Mouse (Mus musculus) spleen, adult 2 months (tissue): ENCODE results near the gene Mrpl38. TPM values are rescaled to one million over a fixed set of nuclear protein-coding genes. Genes with fewer than 3 reads are reported as not detected.
"Not testable (repeated sequence)": the region's sequence is repeated elsewhere in the genome, so short reads cannot be mapped to it uniquely, and the experiment has no call there.

Experiments
- DNase-seq, 2 experiments: peaks; one replicate each; pipeline versions ENCODE4 v3.0.0 to v3.0.0-alpha.2; 2012 to 2021; ENCODE audit warnings: low spot score in 2 of 2, low read depth in 1 of 2
- H3K27ac ChIP-seq: fragments of 200-500 bp; 2 replicates; pipeline ENCODE4 v1.5.1; 2012; ENCODE audit warnings: low read length, inconsistent platforms; ENCODE audit not compliant: insufficient read depth
- H3K27me3 ChIP-seq: fragments of 200-500 bp; 2 replicates; pipeline ENCODE4 v1.6.1; 2012; ENCODE audit warnings: mild to moderate bottlenecking, moderate library complexity, low read length, inconsistent platforms; ENCODE audit not compliant: control insufficient read depth, insufficient read depth
- H3K36me3 ChIP-seq: fragments of 200-500 bp; 2 replicates; pipeline ENCODE4 v1.6.1; 2012; ENCODE audit warnings: mild to moderate bottlenecking, low read length, inconsistent platforms; ENCODE audit not compliant: control insufficient read depth, insufficient read depth
- H3K4me1 ChIP-seq: fragments of 200-500 bp; 2 replicates; pipeline ENCODE4 v1.6.1; 2011; ENCODE audit warnings: inconsistent platforms; ENCODE audit not compliant: control insufficient read depth, insufficient read depth, insufficient read length
- H3K4me3 ChIP-seq: fragments of 200-500 bp; 2 replicates; pipeline ENCODE4 v1.5.1; 2011; ENCODE audit warnings: mild to moderate bottlenecking, inconsistent platforms; ENCODE audit not compliant: insufficient read depth, insufficient read length; ENCODE audit errors: extremely low read depth
- CTCF ChIP-seq: fragments of 200-500 bp; IDR thresholded peaks from 2 replicates; pipeline ENCODE4 v1.5.1; 2011; ENCODE audit warnings: mild to moderate bottlenecking, inconsistent platforms; ENCODE audit not compliant: insufficient read depth, insufficient read length, insufficient replicate concordance; ENCODE audit errors: extremely low read depth
- POLR2A ChIP-seq: fragments of 200-500 bp; IDR thresholded peaks from 2 replicates; pipeline ENCODE4 v1.6.1; 2011; ENCODE audit warnings: low read depth, low read length, inconsistent platforms
- WGBS: fragments of 180-500 bp; shearing (Covaris S2); methylation state at CpG from one replicate; pipeline ENCODE4 v1.1.7; 2018; 5-methylcytosine and 5-hydroxymethylcytosine counted together
- polyA plus RNA-seq: library from polyadenylated mRNA; depleted of rRNA; stranded (reverse); fragments of >200 nt; gene quantifications from 2 replicates; pipeline ENCODE4 v1.2.3, GENCODE M21; 2012

Mrpl38 gene
- polyA plus RNA-seq, 1 experiment: 37.3 TPM

DNA sequence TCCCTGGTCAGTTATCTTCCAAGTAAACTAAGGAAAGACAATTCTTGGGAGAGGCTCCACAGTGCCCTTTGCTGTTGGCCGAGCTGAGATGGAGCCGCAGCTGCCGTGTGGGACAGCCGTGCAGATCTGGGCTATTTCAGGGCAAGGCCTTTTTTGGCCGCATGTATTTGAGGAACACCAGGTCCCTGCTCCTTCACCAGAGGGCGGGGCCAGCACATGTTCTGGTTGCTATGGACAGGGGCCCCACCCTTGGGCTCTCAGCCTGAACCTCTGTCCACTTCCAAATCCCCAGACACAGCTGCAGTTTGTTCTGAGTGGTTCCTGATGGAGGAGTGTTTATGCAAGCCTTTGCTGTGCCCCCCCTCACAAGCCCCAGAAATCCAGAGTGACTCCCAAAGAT is 38.3 kb downstream of the Mrpl38 start:
- Histone ChIP-seq H3K4me3 (no peak overlapping the region), H3K27ac (0 out of 2 replicates have a peak overlapping the region, but pooled peaks have one; percentile 2)
- DNase-seq: no peak

GRCm38 (mm10) chr11:116099462-116099861 is 39.2 kb downstream of the Mrpl38 start:
- Histone ChIP-seq H3K4me3 (no peak overlapping the region), H3K36me3 (no peaks in the 10 kb centered on the region), H3K4me1 (peaks cover 4% of the 10 kb centered on the region; the same call in 1 of the 2 replicates), H3K27me3 (no peaks in the 10 kb centered on the region), H3K27ac (no peak overlapping the region)
- no peak for DNase-seq
- WGBS: 80% methylated on average over 6 of the region's 6 CpGs
- TF ChIP-seq CTCF: no peak
- no peak for TF ChIP-seq POLR2A

More for the DNA sequence above, 38.3 kb downstream of the Mrpl38 start:
- TF ChIP-seq POLR2A (no peak), CTCF (no peak)
- Histone ChIP-seq H3K36me3 (no peaks in the 10 kb centered on the region), H3K4me1 (peaks cover 4% of the 10 kb centered on the region; the same call in 1 of the 2 replicates), H3K27me3 (no peaks in the 10 kb centered on the region)
- 68% methylated on average over 6 of the region's 6 CpGs for WGBS

DNA sequence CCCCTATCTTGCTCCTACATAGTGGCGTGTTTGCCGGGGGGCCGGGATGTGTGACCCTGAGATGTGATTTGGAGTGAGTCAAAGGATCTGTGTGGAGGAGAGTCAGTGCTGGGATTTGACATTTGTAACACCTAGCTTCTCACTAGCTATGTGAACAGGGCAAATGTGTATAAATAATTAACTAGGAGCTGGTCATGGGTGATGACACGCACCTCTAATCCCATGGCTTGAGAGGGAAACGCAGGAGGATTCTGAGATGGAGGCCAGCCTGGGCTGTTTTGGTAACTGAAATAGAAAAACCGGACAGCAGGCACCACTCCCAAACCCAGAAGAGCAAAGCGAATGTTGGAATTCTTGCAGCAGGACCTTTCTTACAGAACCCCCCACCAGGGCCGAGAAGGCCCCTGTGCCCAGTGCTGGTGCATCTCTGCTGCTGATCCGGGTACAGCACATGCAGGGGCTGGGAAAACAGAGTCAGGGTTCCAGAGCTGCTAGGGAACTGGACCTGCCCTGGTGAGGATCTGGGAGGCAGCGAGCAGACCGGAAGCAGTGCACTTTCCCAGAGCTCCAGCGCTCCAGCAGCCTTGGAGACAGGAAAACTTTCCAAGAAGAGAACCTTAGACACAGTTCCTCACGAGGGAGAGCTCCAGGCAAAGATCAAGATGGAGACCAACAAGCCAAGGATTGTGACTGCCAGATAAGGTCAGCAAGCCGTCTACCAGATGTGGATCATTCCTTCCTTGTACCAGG is 39.8 kb downstream of the Mrpl38 start:
- DNase-seq: no peak
- Histone ChIP-seq H3K27ac (no peak overlapping the region), H3K4me3 (no peak overlapping the region), H3K27me3 (no peaks in the 10 kb centered on the region), H3K36me3 (no peaks in the 10 kb centered on the region), H3K4me1 (peaks cover 4% of the 10 kb centered on the region; the same call in 1 of the 2 replicates)
- TF ChIP-seq CTCF (no peak), POLR2A (no peak)
- WGBS: 87% methylated on average over 14 of the region's 14 CpGs

DNA sequence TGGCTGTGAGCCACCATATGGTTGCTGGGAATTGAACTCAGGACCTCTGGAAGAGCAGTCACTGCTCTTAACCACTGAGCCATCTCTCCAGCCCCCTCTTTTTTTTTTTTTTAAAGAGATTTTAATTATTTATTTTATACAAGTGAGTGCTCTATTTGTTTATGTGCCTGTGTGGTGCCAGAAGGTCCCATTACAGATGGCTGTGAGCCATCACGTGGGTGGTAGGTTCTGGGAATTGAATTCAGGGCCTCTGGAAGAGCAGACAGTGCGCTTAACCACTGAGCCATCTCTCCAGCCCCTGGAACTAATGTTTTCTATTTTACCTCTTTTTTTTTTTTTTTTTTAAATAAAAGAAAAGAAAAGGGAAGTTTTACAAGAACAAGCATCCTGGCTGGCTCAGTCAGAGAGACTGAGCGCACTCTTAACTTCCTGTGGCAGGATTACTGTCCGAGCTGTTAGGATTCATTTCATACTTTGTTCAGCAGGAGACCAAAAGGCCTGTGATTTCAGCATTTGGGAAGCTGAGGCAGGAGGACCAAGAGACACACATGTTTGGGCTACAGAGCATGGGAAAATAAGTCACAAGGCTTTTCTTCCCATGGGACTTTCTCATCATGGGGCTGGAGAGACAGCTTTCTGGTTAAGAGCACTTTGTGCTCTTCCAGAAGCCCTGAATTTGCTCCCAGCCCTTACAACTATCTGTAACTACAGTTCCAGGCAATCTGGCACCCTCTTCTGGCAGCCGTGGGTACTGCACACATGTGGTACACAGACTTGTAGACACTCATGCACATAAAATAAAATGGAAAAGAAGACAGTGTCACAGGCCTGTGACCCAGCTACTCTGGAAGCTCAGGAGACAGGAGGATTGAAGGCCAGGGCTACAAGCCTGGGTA is 42.2 kb downstream of the Mrpl38 start:
- DNase-seq: no peak
- Histone ChIP-seq H3K36me3 (no peaks in the 10 kb centered on the region), H3K4me1 (peaks cover 1% of the 10 kb centered on the region; the same call in 1 of the 2 replicates), H3K27me3 (no peaks in the 10 kb centered on the region), H3K4me3 (no peak overlapping the region), H3K27ac (no peak overlapping the region)
- peak; percentile 4; the same call in 1 of the 2 replicates for TF ChIP-seq CTCF
- TF ChIP-seq POLR2A: no peak
- WGBS: 63% methylated on average over 5 of the region's 5 CpGs

- 27% methylated on average over 3 of the region's 3 CpGs for WGBS
- Histone ChIP-seq H3K27ac (no peak overlapping the region), H3K4me3 (no peak overlapping the region), H3K36me3 (no peaks in the 10 kb centered on the region), H3K27me3 (no peaks in the 10 kb centered on the region), H3K4me1 (no peaks in the 10 kb centered on the region)
- TF ChIP-seq POLR2A: no peak
- TF ChIP-seq CTCF: no peak
- DNase-seq: no peak
Observed at GRCm38 (mm10) chr11:116095573-116095972, 43.1 kb downstream of the Mrpl38 start.

DNA sequence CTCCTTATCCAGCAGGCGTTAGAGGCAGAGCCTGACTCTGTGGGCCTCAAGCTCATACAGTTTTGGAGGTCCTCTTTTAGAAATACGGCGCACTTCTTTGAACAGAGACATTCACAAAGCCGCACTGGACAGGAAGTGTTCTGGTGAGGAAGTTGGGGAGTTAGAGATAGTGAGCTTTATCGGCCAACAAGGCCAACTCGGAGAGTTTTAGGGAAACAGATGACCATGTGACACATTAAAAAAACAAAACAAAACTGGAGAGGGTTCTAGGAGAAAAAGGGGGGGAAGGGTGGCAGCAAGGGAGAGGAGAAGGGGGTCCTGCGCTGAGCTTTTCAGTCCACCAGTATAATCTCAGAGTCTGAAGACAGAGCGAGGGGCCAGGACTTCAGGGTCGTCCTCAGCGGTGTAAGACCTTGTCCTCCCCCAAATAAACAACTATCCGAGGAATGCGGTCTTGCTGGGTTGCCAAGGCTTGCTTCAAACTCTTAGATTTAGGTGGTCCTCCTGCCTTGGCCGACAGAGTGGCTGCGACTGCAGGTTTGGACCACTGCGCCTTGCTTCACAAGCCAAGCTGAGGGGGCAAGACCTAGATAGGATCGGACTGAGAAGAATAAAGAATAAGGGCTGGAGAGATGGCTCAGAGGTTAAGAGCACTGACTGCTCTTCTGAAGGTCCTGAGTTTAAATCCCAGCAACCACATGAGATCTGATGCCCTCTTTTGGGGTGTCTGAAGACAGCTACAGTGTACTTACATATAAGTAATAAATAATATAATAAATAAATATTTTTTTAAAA is 44.7 kb downstream of the Mrpl38 start:
- Histone ChIP-seq H3K4me1 (no peaks in the 10 kb centered on the region), H3K4me3 (no peak overlapping the region), H3K36me3 (no peaks in the 10 kb centered on the region), H3K27ac (peak overlapping the region; percentile 63), H3K27me3 (no peaks in the 10 kb centered on the region)
- TF ChIP-seq CTCF (no peak), POLR2A (no peak)
- 31% methylated on average over 16 of the region's 16 CpGs for WGBS
- DNase-seq: no peak

DNA sequence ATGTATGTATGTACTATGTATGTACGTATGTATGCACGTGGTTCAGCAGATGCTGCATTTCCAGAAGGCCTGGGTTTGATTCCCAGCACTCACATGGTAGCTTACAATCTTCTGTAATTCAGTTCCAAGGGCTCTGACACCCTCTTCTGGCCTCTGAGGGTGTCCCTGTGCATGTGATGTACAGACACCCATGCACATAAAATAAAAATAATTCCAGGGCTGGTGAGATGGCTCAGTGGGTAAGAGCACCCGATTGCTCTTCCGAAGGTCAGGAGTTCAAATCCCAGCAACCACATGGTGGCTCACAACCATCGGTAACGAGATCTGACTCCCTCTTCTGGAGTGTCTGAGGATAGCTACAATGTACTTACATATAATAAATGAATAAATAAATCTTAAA is 45.7 kb downstream of the Mrpl38 start:
- not testable (repeated sequence) for H3K4me1 ChIP-seq, DNase-seq, H3K27ac ChIP-seq, H3K4me3 ChIP-seq, H3K36me3 ChIP-seq, H3K27me3 ChIP-seq
- WGBS: 88% methylated on average over 6 of the region's 6 CpGs
